Mouse (Mus musculus) ovary, postnatal 10 days (tissue): ENCODE data around the gene Sh3bp4.

Experiments used
- DNase-seq: peaks from one replicate; pipeline ENCODE4 v3.0.0; 2022; ENCODE audit warnings: low spot score

Sh3bp4 gene

DNA sequence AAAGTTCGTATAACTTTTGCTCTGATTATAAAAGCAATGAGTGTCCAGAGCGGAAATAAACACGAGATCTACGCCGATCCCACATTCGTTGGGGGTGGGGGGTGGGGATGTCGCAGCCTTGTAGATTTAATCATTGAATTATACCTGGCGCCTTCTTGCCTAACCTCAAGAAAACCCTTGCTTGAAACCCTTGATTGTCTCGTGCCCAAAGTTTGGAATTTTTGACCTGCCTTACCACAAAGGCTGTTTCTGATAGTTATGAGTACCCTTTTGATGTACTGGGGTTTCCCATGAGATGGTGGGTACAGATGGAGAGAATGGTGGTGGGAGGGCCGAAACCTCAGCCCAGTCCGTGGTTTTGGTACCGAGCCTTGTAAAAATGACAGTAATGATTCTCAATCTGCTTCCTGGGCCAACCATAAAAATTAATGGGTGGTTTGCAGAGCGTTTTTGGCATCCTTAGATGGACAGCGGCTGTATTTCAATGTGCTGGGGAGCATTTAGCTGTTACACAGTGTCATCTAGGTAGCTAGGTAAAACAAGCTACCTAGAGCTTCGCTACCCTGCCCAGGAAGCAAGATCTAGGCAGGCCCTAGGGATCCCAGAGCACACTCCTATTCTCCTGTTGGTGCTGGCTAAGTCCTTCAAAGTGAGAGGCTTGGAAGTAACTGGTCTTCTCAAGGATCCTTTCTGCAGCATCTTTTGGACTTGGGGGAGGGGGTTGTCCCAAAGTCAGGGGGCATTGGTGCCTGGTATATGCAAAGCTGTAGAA lies 1.3 kb downstream of the Sh3bp4 start:
- DNase-seq: no peak

DNA sequence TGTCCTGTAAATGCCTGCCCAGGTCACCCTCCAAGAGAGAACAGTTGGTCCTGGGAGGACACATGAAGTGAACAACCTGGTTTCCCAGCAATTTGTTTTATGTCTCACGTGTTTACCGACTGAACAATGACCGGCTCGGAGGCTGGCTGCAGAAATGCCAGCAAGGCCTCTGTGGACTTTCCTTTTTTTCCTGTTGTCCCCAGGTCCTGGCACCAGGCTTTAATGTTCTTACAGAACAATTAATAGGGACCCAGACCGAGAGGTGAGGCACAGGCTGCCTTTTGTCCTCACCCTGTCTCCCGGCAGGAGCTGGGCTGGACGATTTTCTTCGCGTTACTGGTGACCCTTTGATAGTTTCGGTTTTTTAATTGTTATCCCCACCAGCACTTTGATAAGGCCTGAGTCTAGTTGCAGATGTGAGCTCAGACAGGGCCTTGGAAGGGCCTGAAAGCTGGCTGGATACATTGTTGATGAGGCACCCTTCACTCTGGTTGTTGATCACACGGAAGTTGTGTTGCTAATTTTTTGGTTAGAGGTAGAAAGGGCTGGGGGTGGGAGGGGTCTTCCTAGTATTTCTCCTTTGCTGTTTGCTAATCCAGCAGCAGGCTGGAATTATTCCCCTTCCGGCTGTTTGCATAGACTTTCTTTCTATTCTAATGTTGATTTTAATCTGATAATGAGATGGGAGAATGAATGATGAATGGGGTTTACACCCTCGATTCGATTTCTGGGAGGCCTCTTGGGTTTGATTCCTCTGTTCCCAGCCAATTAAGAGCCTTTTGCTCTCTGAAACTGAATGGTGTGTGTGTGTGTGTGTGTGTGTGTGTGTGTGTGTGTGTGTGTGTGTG lies 2.2 kb downstream of the Sh3bp4 start:
- no peak for DNase-seq

DNA sequence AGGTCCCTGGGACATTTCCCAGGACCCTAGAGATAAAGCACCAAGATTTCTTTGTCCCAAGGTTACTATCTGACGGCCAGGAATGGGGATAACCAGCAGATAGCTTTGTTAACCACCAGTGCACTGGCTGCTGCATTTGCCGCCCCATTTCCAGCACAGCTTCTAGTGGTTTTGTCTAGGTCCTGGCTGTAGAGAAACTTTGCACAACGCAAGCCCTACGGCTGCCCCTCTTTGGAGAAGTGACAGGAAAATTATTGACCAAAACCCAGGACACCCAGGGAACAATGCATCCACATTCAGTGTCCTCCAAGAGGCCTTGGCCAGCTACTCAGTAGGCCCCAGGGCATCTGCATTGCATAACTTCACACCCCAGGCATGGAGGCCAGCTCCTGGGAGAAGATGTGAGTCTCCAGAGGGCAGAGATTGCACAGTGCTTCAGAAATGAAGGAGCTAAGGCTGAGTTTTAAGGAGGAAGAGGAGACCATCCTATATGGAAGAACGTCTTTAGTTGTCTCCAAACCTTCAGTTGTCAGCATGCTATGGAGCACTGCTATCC lies 3.2 kb downstream of the Sh3bp4 start:
- DNase-seq: no peak

DNA sequence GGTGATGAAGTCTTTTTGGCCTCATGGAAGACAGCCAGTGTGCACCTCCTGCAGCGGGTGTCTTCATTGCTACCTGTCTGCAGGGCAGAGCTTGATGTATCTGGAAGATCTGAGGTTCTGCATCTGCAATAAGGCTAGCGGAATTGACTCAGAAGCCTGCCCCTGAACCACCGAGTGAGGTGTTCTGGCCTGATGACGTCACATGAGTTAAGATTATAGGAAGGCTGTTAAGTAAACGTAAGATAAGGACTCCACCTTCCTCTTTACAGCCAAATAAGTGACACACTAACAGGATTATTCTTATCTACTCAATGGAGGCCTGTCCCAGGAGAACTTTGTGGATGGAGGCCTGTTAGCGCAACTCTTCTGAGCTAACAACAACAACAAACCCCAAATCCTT lies 4.5 kb downstream of the Sh3bp4 start:
- no peak for DNase-seq

DNA sequence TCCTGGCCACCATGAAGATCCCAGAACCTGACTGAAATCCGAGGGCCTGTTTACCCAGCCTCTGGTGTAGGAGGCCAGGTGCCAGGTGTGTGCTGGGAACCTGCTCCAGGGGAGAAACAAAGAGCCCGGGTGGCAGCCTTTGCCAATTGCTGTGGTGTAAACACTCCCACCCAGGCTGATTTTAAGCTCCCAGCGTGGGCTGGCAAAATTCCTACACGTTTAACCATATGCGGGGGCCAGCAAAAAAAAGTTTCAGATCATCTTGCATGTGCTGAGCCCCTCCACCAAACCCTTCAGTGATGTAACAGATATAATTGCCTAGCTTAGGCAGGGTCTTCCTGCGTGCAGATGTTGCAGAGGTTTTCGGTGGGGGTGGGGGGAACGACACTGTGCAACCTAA lies 4.9 kb downstream of the Sh3bp4 start:
- DNase-seq: no peak

DNA sequence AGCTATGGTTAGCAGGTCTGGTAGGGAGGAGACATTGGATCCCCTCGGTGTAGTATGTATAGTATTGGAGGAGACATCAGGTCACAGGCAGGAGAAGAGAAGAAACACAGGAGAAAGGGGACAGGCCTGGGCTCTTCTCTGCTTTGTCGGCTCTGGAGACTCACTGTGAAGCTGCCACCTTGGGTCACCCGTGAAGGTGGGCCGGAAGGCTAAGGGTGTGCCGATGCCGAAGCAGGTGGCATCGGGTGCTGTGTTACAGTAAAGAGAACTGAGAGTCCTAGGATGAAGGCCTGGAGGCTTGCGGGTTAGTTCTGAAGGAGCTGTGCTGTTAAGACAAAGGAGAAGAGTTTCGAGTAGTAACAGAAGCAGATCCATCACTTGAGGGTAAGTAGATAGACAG lies 6.6 kb downstream of the Sh3bp4 start:
- DNase-seq: no peak

DNA sequence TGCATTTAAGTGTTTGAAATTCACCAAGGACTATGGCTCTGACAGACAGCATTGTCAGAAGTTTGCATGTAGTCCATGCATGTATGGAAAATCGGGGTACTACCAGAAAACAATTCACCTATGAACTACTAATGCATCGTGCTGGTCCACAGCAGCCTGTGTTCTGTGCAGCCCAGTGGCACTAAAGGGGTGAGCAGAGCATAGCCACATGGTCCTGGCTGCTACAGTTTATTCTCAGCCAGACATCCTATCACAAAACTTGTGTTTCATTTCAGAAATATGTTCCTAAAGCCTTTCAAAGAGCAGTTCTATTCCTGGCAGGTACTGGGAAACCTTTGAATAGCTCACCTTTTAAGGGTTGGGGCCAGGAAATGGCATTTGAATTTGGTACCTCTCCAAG lies 8.0 kb downstream of the Sh3bp4 start:
- DNase-seq: no peak

DNA sequence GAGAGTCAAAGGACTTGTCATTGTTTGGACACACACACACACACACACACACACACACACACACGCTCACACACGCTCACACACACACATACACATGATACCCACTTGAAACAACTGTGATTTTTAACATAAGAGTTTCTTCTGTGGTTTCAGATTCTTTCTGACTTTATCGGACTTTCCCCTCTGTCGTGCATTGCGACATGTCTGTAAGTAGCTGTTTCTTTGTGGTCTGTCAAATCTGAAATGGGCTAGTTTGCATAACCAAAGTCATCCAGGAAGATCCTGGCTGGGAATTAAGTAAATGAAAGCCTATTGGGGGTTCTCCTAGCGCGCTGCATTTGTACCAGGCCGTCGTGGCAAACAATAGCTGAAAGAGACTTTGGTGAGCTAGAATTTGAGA lies 8.5 kb downstream of the Sh3bp4 start:
- DNase-seq: no peak

DNA sequence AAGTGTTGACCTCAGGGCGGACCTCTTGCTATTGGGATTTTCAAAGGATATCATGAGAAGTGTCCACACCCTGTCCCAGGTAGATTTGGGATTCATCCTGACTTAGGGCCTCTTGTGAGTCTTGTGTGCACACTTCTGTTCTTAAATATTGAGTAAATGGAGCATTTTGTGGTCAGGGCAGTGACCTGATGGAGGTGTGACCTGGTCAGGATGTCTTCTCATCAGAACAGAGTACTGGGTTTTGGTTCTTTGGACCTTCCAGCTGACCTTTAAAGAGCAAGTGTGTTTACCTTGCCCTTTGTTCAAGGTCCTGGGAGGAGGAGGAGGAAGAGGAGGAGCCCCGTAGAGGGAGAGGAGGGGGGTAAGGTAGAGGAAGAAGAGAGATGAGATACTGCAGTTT lies 9.0 kb downstream of the Sh3bp4 start:
- DNase-seq: no peak

DNA sequence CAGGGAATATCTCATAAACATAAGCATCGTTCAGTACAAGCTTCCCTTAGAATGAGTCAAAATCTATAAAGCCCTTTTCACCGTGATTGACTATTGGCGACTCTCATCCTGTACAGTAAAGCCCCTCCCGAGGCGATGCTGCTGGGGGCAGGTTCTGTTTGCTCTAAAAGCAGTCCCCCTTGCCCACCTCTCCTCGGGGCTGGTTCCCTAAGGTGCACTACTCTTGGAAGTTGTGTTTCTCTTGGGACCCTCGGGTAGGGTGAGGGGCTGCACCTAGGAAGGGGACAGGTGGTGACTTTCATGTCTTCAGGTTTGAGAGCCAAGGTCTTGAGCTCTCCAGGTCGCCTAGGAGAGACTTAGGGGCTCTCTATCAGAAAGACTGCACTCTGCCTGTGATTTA lies 10.2 kb downstream of the Sh3bp4 start:
- no peak for DNase-seq

DNA sequence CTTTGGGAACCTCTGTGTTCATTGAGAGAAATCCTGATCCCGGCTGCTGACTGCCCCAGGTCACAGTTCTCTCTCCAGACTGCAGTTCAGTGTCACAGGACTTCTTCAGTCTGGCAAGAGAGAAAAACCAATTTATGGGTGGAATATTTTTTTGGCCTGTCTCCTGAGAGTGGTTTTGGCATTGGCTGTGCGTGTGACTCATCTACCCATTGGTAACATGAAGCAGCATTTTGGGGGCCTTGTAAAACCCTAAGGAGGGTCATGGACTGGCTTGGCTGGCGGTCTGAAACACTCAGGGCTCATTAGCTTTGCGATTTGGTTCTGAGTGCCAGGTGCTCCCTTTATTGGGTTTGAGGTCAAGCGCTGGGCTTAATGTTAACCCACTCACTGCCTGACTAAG lies 10.6 kb downstream of the Sh3bp4 start:
- DNase-seq: no peak

DNA sequence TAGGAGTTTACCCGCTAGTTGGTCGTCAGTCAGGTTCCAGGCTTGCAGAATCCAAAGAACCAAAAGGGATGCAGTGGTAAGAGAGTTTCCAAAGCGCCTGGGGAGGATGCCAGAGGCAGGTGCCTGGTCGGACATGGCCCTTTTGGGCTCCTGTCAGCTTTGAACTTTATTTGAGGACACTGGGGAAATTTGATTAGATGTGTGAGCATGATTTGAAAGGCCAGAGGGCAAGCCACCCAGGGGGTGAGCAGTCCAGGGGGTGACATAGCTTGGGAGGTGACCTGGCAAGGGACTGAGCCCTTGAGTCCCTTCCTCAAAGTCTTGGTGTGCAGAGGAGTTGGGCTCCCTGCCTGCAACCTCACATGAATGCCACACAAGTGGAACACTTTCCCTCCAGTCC lies 11.2 kb downstream of the Sh3bp4 start:
- no peak for DNase-seq

DNA sequence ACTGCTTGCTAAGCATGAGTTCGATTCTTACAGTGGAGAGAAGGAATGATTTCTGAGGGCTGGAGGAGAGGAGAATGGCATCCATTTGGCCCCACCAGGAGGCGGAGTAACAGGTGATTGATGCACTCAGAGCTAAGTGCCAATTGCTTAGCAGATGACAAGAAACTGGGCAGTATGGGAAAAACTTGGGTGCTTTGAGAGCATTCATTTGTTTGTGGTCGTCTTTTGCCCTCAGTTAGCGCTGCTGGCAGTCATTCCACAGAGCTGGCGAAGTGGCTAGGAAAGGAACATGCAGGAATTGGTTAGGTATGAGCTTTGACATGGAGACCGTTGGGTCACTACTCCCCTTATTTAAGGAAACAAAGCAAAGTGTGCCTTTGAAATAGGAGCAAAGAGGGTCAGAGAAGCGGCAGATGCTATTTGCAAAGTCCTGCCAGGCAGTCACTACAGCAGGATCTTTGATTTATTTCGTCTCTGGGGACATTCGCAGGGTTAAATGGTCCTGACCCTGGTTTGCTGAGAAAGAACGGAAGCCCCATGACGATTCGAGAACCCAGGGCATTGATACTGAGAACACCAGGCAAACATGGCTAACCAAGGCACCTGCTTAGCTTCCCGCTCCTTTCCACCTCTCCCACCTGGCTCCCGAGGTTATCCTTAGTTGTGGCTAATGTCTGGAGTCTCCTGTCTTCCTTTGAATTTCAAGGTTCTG lies 12.1 kb downstream of the Sh3bp4 start:
- DNase-seq: no peak

DNA sequence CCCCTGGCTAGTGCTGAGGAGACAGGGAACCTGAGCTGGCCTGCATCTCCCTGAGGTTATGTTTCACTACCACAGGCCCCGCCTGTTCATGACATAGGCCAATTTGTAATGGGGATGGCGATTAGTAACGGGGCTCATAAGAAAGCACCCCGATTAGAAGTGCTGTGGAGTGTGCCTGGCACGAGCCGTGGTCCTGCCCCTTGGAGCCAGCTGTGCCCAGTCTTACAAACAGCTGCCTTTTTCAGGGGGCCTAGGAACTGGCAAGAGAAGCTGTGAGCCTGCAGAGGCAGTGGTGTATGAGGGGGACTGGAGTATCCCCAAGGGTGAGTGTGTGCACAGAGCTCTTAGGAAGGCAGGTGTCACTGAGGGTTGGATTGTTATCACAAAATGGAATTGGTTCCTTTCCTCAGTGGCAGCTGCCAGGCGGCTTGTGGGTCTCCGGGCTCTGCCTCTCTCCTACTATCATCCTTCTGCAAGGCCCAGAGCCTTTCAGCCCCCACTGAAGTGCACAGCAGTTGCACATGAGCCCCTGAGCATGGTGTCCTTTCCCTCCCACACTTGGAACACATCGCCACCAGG lies 16.4 kb downstream of the Sh3bp4 start:
- DNase-seq: no peak

DNA sequence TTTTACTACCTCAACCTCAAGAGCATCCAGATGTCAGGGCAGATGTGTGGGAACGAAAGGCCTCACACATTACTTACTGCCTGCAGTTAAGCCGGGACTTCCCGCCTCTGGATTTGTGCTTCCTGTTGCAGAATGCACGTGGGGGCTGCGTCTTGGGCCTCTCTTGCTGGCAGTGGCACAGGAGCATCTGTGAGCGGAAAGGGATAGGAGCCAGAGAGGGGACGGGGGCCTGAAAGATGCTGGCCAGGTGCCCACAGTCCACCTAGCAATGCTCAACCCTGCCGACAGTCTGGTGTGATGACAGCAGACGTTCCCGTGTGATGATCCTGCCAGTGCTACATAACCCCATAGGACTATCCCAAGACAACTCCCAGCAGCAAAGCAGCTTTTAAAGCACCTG lies 17.9 kb downstream of the Sh3bp4 start:
- DNase-seq: no peak

DNA sequence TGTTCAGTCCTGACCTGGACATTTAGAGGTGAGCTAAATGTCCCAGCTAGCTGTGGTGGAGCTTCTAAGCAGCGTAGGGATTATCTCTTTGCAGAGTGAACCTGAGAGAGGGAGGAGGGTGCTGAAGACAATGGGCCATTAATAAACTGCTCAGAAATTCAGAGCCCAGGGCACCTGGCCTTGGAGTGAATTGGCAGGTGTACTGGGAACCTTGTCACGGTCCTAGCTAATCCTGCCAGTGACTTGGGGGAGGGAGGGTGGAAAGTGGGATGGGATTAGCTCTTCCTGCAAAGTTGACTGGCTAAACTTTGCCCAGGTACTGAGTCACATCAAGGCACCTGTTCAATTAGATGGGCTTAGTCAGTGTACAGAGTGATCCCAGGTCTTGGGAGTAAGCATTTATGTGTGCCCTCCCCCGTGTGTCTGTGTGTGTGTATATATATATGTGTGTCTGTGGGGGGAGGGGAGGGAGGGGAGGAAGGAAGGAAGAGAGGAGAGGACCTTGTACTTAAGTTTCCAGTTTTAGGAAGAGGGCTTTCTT lies 18.6 kb downstream of the Sh3bp4 start:
- DNase-seq: no peak

DNA sequence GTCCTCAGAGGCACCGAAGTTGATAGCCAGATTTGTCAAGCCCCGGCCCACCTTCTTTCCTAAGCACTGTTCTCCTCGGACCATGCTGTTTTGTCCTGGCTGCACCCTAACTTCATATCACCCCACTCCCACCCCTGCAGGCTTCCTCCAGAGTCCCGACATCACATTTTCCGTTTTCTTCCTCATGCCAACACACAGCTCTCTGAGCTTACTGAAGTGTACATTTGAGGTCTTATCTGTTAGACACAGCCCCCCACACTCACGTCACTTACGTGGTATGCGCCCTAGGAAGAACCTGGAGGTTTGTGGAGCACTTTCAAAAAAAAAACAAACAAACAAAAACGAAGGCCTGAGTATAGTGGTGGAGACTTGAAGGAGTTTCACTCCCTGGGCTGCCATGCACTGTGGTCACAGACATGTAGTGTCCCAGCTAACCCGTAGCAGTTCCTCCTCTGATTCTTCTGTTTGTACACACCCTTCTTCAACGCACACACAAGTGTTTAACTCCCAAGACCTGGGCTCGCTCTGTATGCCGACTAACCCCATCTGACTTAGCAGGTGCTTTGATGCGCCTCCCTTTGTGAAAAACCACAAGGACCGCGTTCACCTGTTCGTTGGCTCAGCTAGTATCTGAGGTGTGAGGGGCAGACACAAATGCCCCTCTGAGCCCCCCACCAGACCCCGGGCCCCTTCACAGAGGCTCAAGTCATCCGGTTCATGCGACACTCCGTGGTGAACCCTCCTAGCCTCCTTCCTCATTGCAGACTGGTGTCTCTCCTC lies 19.8 kb downstream of the Sh3bp4 start:
- no peak for DNase-seq

DNA sequence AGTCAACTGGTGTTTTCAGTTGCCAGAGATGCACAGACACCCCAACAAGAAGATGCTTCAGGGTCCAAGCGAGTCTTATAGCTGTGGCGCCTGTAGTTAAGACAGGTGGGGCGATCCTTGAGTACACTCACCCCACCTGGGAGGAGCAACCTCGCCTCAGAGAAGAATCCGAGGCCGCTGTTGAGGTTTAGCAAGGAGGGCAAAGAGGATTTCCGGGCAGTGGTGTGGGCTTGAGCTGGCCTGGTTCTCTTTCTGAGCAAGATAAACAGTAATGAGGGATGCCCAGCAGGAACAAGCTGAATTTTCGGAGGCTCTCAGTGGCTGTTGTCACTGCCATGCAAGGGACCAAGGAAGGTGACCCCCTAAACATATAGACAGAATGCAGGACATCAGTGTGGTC lies 20.5 kb downstream of the Sh3bp4 start:
- DNase-seq: no peak

DNA sequence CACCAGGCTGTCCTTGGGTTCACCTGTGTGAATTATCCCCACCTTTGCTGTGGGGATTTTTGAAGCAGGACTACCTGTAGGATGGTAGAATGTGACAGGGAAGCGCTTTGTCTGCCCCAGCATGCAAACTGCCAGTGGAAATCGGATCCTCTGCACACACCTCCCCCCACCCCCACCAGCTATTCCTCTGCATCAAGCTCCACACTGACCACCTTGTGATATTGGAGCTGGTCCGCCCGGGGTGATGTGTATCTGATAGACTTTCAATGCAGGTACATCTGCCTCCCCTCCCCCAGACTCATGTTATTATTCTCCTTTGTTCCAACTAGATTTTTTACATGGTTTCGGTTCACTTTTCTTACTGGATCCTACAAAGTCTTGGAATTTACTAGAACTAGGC lies 21.8 kb downstream of the Sh3bp4 start:
- no peak for DNase-seq

DNA sequence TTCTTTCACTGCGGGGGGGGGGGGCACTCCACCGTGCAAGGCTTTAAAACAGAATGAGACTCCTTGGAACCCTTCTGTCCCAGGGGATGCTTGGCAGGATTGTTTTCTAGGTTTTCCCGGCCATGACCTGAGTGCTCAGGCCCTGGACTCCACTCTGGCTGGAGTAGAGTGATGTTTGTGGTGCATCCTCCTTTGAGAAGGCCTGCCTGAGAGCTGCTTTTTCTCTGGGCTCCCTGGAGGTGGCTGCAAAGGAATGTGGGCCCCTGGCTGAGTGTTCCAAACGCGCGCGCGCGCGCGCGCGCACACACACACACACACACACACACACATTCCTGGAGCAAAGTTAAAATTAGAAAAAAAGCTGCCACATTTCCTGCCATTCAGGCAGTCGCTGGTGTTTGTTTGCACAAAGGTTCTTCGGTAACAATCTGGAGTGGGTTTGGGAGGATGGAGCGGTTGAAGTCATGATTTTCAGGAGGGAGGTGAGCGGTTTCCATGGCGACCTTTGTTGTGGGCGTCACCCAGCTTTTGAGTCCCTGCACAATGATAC lies 22.3 kb downstream of the Sh3bp4 start:
- DNase-seq: no peak

DNA sequence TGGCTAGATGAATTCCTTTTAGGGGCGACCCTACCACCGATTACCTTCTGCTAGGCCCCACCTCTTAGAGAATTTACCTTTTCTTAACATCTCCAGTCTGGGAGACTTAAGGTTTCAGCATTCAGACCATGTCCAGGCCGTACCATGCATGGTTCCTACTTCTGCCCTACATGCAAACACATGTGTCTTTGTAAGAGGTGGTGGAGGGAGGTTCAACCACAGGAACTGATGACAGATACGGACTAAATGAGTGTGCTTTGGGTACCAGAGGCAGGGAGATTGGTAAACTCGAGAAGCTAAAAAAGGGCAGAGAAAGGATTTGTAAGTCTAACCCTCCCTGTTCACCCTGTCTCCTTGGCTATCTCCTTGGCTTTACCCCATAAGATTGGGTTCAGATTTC lies 23.5 kb downstream of the Sh3bp4 start:
- DNase-seq: no peak
